Mouse (Mus musculus) cerebellum, postnatal 4 days (tissue): ENCODE results near the gene Gjc1.

Experiments
- DNase-seq, 2 experiments: peaks; one replicate each; pipeline ENCODE4 v3.0.0; 2022; ENCODE audit warnings: low spot score in 2 of 2, mixed read lengths in 1 of 2

Gene Gjc1

GRCm38 (mm10) chr11:102772771-102773700, 46.5 kb downstream of the Gjc1 start:
- DNase-seq = no peak

DNA sequence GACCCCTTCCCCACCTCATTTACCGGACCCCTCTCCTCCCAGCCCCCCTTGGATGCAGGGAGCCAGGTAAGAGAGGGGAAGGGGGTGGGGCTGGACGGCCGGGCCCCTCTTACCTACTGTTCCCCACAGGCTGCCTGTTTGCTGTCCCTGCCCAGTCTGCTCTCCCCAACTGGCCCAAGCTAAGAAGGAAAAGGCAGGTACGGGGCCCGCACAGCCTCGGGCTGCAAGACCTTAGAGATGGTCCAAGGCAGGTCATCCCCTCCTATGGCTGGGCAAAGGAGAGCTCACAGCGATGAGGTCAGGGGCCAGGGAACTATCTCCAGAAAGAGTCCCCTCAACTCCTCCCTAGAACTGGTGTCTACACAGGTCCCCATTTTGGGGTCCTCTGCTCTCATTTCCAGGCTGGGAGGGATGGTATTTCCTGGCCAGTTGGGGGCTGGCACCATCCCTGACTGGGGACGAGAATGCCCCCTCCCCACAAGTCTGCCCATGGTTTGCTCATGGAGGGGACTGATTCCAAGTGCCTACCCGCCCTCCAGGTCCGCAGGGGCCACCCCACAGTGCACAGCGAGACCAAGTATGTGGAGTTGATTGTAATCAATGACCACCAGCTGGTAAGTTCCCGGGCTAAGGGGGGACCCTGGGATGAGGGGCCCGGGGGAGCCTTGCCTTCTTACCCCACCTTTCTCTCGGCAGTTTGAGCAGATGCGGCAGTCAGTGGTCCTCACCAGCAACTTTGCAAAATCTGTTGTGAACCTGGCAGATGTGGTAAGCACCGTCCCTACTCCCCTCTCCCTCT, 47.4 kb downstream of the Gjc1 start:
- DNase-seq = no peak

DNA sequence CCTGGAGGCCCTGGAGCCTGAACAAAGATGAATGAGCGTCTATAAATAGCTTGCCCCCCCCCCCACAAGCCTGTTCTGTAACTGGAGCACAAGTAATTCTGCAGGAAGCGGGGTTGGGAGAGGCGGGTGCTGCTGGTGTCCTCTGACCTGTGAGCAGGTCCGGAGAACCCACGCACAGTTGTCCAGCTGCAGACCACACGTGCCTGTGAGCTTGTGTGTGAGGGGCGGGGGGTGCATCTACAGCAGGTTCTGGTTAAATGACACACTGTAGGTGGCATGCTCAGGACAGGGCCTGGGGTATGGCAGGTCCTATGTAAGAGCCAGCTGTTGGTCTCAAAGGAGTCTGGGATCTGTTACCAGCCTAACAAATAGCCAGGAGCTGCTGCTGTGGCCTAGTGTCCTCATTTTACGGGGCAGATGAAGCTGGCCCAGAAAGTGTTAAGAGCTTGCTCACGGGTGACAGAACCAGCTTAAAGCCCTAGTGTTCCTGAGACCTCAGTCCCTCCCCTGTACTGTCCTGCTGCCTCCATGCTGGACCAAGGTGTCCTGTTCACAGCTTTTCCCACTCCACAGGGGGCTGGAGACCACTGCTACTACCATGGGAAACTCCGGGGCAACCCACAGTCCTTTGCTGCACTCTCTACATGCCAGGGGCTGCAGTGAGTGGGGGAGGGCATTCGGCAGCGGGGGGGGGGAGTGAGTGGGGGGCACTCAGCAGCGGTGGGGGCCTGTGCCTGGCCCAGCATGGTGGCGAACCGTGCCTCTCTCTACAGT, 48.7 kb downstream of the Gjc1 start:
- no peak for DNase-seq

GRCm38 (mm10) chr11:102769993-102770661, 49.4 kb downstream of the Gjc1 start:
- DNase-seq = no peak

DNA sequence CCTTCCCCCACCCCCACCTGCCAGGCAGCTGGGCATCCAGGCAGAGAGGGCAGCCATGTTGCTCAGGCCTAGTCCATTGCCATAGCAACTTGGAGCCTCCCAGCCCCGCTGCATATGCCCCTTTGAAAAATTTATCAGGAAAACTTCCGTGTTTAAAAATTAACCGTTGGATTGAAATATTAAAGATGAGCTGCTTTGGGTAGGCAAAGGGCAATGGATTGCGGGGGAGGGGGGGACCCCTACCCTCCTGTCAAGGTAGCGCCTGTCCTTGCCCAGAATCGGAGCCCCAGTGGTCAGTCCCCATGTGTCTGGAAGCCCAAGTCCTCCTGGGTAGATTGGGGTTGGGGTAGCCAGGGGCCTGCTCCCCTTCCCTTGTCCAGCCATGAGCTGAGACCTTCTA, 50.4 kb downstream of the Gjc1 start:
- no peak for DNase-seq

DNA sequence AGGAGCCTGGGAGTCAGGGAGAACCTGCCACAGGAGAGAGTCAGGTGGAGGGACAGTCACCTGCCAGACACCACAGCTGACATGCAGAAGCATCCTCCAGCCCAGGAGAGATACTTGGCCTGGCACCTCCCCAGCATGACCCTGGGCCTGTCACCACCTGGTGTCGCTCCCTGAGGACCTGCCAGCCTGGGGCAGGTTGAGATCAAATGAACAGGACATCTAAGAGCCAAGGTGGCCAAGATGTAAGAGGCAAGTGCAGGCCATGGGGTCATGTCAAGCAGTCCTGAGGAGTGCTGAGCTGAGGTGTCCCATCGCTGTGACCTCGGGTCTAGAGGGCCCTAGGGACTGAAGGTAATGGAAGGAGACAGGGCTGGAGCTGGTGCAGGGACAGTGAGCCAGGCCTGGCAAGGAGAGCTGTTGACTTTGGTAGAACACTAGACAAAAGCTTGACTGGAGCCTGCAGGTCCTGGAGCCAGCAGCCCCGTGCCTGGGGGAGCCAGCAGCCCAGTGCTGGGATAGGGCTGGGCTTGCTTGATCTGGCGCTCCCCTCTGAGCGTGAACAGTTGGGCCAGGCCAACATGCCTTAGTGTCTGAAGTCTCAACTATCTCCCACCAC, 52.3 kb downstream of the Gjc1 start:
- no peak for DNase-seq

- no peak for DNase-seq
These were observed 54.1 kb downstream of the Gjc1 start for GRCm38 (mm10) chr11:102765416-102765815.

DNA sequence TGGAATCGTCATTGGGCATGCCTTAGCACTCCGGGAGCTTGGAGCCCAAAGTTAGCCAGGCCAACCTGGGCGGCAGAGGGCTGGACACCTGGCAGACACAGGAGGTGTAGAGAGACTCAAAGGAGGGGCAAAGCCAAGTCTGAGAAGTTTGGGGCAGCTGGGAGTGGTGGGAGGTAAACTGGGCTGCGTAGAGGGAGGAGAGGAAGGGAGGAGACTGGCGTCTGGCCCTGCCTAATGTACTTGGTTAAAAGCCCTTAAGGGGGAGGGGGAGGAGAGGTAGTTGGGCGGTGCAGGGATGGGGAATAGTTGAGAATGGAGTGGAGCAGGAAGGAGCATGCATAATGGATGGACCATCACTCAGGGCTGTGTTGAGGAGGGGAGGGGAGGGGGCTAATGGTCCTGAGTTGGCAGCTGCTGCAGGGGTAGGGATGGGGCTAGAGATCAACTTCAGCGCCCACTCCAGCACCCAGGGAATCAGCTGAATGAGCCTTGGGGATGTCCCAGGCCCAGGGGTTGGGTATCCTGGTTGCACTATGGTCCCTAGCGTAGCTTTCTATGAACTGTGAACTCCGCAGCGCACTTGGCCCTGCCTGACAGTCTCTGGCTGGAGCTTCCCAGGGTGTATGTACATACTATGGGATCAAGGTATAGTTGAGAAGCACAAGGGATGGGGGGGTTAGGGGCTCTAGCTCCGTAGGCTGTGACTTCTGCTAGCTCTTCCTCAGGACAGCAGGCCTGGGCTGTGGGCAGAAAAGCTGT, 56.3 kb downstream of the Gjc1 start:
- DNase-seq = no peak

- DNase-seq = no peak
These were observed 57.3 kb downstream of the Gjc1 start for GRCm38 (mm10) chr11:102762248-102762647.

- no peak for DNase-seq
These were observed 57.9 kb downstream of the Gjc1 start, which contains the start of gene Adam11 for GRCm38 (mm10) chr11:102761309-102762210. Gene Adam11, plus strand, starts transcription at chr11:102761439.

GRCm38 (mm10) chr11:102760805-102761308, 58.6 kb downstream of the Gjc1 start:
- no peak for DNase-seq

DNA sequence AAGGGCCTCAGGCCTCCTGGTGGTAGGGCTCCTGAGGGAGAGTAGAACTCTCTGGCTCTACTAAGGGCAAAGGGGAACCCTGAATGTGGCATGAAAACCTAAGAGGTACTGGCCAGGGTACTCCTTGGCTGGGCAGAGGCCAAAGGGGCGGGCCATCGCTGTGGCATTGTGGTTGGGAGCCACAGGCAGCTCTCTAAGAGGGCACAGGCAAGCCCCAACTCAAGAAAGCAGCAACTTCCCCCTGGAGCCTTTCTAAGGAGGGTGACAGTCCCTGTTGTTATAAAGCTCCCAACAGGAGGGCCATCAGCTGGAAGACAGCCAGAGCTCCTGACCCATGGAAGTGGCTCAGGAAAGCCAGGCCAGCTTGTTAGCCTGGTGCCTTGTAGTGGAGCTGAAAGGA, 60.5 kb downstream of the Gjc1 start:
- DNase-seq = no peak

DNA sequence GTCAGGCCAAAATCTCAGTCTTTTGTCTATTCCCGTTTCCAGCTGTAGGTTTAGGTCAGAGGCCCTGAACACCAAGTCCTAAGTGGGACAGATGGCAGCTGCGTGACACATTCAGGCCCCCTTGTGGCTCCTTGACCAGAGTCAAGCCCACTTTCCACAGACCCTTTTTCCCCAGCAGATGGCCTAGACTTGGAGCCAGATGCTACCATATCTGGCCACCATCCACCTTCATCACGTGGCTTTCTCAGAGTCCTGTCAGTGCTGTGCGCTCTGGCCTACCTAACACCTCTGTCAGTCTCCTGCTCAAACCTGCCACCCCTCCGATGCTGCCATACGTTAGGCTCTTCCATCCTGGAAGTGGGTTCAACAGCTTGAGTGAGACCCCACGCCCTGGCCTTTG, 64.1 kb downstream of the Gjc1 start:
- no peak for DNase-seq

DNA sequence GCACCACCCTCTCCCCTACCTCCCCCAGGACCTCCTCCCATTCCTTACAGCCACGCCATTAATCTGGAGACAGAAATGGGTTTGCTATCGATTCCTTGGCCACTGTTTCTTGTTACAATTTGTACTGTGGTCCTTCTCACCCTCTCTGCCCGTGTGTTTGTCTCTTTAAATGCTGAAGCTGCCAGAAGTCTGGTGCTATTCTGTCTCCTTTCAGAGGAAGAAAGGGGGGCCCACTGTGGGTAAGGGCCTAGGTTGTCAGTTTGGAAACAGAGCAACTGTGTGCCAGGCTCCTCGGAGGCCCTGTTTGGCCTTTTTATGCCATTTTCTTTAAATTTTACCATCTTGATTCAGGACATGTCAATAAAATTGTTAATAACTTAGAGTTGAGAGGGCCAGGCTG, 65.1 kb downstream of the Gjc1 start:
- no peak for DNase-seq

GRCm38 (mm10) chr11:102753591-102754324, 65.7 kb downstream of the Gjc1 start:
- no peak for DNase-seq

- no peak for DNase-seq
These were observed 66.5 kb downstream of the Gjc1 start for GRCm38 (mm10) chr11:102752896-102753590.

GRCm38 (mm10) chr11:102749712-102750111, 69.8 kb downstream of the Gjc1 start:
- no peak for DNase-seq
